Mouse (Mus musculus) bone marrow macrophage, adult 2 months (primary cell): Measurements from ENCODE around the gene Acoxl.

Experiments
- CTCF ChIP-seq: IDR thresholded peaks from 2 replicates; pipeline ENCODE4 v1.5.1; 2012; ENCODE audit warnings: low read depth, mild to moderate bottlenecking, low read length, moderate library complexity
- POLR2A ChIP-seq: IDR thresholded peaks from 2 replicates; pipeline ENCODE4 v1.6.1; 2012; ENCODE audit warnings: mild to moderate bottlenecking, low read depth, low read length, borderline replicate concordance

GRCm38 (mm10) chr2:128084607-128085006 is 245.9 kb downstream of the Acoxl start:
- TF ChIP-seq CTCF: no peak
- no peak for TF ChIP-seq POLR2A
